Mouse (Mus musculus) WW6 (cell line): ENCODE measurements around the gene Zzz3.

ENCODE experiments used
- DNase-seq: peaks from one replicate; pipeline ENCODE4 v3.0.0-alpha.2; 2013; ENCODE audit warnings: low read depth, low spot score

Gene Zzz3

DNA sequence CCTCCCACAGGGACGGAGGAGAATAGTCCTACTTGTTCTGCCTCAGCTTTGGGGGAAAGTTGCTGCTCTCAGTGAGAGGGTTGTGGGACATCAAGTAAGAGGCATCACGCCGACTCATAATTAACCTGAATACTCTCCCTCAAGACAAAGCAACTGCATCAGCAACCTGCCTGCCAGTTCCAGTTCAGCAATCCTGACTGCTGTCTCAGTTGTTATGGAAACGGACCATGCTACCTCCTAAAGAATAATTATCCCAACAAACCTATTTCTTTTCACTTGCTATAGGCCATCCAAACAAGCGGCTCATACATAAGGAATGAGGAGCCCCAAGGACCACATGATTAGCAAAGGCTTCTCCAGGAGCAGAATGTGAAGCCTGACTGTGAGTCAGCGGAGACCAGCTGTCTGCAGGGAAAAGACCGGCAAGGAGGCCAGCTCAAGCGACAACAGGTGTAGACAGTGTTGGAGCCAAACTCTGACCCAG is 100.2 kb downstream of the Zzz3 start:
- no peak for DNase-seq

DNA sequence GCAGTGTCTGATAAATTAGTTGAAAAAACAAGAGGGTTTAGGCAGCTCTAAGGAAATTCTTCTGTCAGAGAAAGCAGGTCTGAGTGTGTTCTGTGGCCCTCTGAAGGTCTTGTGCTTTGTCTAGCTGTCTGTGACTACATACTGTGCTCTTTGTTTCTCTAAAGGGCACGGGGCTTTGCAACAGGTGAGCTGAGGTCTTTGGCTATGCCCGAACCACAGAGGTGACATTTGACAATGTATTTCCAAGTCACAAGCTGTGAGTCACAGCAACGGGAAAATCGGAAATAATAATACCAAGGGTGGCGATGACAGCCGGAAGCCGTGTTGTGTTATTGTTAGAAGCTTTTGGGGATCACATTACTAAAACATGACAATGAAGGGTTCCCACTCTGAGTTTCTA is 101.8 kb downstream of the Zzz3 start:
- DNase-seq: no peak

DNA sequence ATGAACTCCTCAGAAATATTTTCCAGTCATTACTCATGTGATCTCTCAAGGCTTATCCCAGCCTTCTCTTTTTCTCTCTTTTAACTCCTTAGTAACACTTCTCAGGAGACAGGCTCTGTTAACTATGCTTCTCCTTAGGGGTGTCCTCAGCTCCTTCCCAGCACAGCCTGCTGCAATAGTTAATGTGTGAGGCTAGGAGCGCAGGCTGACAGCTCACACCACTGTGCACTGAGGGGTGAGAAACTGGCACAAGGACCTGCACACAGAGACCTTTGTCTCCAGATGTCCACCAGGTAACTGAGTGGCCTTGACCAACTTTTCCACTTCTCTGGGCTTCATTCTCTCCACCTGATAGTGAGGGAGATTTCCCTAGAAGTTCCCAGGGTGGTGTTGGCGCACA is 102.6 kb downstream of the Zzz3 start:
- no peak for DNase-seq

DNA sequence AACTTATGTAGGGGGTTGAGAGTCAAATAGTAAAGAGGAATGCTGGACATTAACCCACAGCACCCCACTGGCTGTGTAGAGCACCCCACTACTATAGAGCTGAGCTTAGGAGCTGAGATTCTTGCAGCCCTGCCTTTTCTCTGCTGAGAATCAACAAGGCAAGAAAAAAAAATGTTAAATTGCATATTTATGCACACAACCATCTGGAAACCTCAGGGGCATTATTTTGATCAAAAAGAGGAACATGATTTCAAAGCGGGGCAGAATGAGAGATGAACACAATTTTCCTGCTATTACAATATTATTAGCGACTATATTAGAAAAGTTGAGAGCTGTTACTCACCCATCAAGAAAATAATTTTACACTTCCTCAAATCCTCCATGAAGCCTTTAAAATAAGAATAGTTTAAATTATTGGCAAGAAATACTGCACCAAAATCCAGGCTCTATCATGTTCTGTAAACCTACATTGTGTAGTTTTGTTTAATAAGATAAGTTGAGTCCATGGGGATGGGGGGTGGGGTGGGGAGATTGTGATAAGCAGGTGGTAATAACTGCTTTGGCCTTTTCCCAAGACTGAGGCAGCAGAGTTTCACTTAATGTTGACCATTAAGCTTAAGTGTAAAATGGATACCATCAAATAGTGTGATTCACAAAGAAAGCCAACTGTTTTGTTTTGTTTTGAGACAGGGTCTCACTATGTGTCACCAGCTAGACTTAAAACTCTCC is 103.9 kb downstream of the Zzz3 start:
- DNase-seq: no peak

DNA sequence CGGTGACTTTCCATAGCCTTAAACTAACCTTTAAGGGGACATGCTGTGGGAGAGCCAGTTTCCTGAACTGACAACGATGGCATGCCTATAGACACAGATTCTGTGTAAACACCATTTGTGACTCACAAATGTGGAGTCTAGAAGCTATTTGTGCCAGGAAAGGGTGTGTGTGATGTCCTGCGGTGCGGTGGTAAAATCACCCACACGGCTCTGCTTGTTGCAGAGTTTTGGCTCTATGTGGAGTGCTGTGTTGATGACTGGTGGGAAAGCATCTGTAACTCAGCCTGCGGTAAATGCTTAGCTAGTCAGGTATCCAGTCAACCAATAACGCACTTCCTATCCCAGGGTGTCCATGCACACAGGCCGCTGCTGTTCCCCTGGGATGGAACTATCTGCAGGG is 112.6 kb downstream of the Zzz3 start:
- DNase-seq: no peak

DNA sequence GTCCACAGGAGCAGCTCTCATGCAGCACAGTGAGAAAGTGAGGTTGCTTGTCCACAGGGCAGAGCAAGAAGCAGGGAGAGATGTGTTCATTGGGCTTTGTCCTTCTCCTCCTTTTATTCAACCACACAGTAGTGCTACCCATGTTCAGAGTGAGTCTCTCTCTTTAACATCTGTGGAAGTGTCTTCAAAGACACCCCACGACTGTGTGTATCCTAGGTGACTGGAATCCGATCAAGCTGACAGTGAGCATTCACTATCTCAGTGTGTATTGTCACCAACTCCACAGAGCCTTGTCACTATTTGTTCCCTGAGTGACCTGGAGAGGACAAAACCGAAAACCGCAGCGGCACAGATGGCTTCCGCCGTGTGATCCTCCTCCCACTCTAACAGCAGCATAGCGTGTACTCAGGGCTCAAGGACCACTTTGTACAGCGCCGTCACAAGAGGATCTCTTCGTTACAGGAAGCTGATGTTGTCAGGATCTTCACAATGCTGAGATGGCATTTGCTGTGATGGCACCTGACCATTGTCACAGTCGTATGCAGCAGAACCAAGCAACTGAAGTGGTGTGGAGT is 113.2 kb downstream of the Zzz3 start:
- DNase-seq: no peak

DNA sequence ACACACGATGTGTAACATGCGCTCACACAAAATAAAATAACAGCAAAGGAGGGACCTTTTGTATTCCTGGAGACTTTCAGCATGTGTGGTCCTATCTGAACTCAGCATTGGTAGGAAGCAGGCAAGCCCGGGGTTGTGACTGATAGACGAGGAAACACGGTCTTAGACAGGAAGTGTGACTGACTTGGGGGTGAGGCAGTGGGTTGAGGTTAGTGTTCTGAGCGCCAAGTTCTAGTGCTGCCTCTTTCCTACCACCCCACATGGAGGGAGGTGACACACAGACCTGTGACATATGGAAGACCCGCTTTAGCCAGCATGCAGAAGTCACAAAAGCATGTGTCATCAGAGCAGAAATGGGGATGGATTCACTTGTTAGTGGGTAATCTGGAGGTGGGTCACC is 114.0 kb downstream of the Zzz3 start:
- no peak for DNase-seq
